Mouse (Mus musculus): ENCODE data around the gene Patj.
"Not testable (repeated sequence)": the region's sequence is repeated elsewhere in the genome, so short reads cannot be mapped to it uniquely, and the experiment has no call there.

The Patj gene

GRCm38 (mm10) chr4:98660534-98660933 is 264.9 kb downstream of the Patj start:
- DNase-seq (ENCODE audit: low spot score), result no peak

GRCm38 (mm10) chr4:98665884-98666283 is 270.3 kb downstream of the Patj start:
- no peak for DNase-seq (ENCODE audit: low spot score)

- no peak for DNase-seq (ENCODE audit: low spot score)
Observed at GRCm38 (mm10) chr4:98666451-98666850, 270.9 kb downstream of the Patj start.

DNA sequence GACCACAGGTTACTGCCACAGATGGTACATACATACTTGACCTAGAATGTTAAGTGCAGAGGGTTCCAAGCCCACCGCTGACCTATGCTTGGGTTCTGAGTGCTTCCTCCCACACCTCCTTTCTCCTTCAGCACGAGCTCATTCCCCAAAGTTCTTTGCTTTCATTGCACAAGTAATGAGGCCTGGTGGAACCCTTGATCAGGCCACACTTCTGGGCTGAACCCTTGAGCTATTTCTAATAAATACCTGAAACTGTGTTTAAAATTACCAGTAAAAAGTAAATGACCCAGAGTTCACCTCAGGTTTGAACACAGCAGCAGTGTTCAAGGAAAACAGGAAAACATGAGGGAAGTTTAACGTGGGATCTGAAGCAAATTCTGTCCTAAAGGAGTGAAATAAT is 271.4 kb downstream of the Patj start:
- DNase-seq (ENCODE audit: low spot score), result no peak

GRCm38 (mm10) chr4:98677506-98677905 is 281.9 kb downstream of the Patj start:
- no peak for DNase-seq (ENCODE audit: low spot score)

DNA sequence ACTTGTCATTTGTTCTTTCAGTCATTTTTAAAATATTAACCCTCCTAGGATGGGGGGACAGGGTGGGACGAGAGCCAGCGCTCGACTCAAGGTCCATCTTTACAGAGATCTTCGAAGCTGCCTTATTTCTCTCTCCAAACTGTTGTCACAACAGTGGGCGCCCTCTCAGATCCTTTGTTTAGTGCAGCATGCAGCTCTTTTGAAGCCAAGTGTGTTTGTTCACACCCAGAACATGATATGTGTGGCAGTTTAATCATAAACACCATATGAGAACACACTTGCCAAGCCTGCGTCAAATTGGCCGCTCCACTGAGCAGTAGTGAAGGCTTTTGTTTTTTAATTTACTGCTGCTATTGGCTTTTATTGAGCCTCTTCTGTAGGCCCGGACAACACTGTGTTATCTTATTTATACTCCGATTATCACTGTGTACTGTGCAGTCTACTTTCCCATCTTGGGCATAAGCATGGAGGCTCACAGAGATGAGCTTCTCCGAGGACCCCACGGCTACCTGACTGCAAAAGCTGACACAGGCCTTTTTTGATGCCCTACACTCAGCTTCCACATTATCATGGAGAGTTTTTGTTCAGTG is 291.2 kb downstream of the Patj start:
- no peak for DNase-seq (ENCODE audit: low spot score)

DNA sequence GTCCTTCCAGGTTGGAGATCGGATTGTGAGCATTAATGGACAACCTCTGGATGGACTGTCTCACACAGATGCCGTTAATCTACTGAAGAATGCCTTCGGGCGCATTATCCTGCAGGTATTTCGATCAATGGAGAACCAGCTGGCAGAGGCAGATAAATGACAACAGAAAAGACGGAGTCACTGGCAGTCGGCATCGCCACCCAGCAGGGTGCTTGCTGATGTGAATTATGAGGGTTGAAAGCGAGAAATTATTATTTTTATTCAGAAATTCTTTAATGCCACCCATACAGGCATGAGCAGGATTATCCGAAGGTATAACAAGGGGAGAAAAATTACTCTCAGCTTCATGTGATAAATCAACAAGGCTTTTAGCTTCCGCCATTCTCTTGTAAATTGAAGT is 292.5 kb downstream of the Patj start:
- no peak for DNase-seq (ENCODE audit: low spot score)

- no peak for DNase-seq (ENCODE audit: low spot score)
Observed at GRCm38 (mm10) chr4:98688520-98688919, 292.9 kb downstream of the Patj start.

DNA sequence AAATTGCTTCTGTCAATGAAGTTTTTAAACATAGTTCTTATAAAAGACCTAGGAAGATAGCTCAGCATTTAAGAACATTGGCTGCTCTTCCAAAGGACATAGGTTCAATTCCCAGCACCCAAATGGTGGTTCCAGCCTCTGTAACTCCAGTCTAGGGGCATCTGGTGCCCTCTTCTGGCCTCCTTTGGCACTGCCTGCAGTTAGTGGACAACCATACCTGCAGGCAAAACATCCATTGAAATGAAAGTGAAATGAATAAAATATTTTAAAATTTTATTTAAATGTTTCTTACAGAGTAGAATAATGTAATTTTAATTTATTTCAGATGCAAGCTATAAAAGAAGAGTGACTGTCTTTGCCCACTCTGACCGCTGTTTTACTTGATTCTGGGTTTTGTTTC is 294.4 kb downstream of the Patj start:
- no peak for DNase-seq (ENCODE audit: low spot score)

DNA sequence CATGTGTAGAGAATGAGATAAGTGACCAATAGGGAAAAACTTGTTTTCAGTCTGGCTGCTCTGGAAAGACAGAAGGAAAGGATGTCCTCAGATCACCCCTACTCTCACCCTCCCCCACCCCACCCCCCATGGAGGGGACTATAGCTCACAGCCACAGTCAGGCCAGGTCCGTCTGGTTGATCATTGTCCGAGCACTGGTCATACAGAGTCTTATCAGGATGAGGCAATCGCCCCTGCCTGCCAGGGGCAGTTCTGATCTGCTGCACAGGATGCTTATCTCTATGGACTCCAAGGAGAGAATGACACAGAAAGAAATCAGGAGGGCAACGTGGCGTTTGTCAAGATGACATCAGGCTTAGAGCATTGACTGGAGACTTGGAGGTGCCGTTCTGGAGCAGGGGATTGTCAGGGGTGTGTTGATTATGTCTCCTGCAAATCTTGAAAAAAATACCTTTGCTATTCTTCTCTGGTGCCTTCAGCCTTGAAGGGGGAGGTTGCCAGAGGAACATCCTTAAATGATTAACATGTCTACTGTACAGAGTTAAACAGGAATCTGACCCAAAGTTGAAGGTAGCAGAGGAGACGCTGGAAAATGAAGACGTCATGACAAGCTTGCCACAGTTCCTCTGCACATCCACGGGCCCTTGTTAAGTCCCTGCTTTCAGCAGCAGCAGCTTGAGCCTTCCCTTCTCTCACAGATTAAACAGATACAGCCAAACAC is 298.0 kb downstream of the Patj start:
- DNase-seq (ENCODE audit: low spot score), result no peak

DNA sequence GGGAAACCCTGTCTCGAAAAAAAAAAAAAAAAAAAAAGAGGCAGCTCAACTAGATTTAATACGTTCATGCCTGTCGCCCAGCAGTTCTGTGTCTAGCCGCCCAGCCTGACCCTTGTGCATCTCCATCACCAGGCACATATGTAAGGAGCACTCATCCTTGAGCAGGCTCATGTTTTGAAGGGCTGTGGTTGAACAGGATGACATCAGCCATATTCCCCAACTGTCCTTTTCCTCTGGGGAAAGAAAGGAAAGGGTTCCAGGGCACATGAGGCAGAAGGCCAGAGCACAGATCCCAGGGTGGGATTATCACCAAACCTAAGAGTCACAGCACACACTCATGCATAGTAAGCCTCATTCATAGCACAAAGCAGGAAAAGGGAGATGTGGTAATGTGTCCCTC is 302.3 kb downstream of the Patj start:
- no peak for DNase-seq (ENCODE audit: low spot score)

DNA sequence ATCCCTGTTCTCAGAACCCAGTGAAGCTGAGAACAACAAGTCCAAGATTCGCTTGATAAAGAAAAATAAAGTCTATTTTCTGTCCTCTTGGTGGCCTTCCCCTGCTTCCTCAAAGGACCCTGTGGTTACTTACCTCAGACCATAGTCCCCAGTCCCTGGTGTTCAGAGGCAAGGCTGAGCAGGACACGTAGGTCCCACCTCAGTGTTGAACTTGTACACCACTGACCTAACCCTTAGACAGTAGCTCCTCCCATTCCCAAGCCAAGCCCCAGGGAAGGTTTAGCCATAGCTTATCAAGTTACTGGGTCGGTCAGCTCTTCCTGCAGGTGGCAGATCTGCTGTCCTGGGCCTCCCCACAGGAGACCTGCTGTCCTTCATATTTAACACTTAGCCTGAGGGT is 303.3 kb downstream of the Patj start:
- no peak for DNase-seq (ENCODE audit: low spot score)

DNA sequence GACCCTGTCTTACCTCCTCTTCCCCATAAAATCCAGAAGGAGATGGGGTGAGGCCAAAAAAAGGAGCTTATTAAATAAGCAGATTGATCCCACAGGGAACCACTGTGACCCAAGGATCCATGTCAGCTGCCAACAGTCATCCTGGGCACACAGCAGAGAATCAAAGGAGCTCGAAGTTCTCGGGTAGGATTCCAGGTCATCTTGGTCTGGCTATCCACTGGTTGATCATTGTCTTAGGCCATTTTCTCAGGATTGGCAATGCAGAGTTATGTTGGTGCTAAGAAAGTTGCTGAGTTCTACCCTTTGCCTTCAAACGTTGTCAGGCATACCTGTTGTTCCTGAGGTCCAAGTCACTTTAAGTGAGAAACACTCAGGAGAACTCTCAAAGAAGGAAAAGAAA is 304.6 kb downstream of the Patj start:
- no peak for DNase-seq (ENCODE audit: low spot score)

DNA sequence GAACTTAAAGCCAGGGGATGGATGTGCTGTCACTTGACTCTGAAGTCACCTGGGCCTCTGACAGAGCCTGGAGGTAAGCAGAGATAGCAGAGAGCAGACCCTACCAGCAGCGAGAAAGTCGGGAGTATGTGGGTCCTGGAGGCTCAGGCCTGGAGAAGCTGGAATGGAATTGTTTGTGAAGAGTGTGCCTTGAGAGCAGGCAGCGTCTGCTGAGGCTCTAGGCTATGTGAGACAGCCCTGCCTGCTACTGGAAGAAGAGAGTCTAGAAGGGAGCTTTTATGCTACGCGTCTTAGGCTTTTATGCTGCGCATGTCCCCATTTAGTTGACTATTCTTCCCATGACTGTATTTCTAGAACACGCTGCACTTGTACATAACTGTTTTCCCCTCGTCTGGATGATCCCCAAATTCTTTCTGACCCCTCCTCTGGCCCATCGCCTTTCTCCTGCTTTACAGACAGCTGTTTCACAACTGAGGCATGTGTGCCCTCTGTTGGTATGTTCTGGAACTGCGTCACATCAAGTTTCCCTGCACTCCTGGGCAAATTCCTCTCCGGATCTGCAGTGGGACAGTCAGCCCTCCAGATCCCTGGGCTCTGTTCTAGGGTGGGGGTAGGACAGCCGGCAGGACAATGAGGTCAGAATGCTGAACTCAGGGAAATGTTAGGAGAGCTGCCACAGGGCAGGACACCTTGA is 306.8 kb downstream of the Patj start:
- DNase-seq (ENCODE audit: low spot score), result peak; percentile 69

DNA sequence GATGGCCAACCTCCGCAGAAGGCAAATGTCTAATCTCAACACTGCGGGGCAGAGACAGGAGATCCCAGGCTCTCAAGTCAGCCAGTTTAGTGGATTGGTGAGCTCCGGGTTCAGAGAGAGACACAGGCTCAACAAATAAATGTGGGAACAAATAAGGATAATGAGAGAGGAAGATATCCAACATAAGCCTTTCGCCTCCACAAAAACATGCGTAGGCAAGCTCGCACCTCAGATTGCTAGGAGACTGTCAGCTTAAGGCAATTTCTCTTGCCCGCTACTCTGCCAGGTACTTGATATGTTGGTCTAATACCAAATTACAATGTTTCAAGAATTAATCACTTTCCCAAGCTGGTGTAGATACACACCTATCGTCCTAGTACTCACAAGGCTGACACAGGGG is 315.3 kb downstream of the Patj start:
- DNase-seq (ENCODE audit: low spot score), result no peak

DNA sequence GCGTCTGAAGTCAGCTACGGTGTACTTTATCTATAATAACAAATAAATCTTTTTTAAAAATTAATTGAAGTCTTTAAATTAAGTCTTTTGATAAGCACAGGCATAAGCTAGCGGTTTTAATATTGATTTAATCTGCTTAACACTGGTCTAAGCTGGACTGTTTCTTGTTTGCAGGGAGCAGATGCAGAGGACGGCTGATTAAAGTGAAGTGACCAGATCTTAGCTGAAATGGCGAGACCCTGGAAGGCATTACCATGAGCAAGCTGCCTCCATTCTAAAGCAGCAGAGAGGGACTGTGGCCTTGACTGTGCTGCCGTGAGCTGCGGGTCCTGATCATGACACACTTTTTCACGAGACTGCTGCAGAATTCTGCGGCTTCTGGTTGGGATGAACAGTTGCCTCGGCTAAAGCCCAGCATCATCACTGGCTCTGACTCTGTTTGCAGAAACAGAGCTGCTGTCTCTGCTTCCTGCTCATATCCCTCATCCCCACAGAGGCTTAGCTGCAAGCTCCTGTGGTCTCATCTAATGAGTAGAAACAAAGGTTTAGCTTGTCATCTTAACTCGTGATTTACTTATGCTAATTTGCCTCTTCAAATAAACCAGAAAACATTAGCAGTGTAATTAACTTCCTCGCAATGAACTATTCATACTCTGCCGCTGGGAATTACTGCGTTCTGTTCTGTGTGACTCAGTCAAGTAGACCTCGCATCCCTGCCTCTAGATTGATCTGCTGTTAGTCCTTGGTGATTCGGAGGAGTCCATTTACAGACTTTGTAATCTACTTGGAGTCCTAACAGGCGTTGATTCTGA is 322.4 kb downstream of the Patj start:
- no peak for DNase-seq (ENCODE audit: low spot score)

DNA sequence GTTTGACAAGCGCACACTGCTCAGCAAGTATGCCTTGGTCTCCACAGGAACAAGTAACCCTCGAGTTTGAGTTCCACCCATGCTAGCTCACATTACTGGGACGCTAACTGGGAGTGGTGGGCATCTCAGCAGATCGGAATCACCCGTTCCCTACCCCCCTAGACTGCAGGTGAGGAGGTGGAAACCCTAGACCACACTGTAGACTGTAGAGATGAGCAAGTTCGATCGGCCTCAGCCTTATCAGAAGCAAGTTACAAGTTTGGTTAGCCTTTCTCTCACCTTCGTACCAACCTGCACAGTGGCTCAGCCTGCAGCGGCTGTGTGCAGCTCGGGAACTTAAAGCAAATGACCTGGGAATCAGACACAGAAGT is 322.9 kb downstream of the Patj start:
- no peak for DNase-seq (ENCODE audit: low spot score)

DNA sequence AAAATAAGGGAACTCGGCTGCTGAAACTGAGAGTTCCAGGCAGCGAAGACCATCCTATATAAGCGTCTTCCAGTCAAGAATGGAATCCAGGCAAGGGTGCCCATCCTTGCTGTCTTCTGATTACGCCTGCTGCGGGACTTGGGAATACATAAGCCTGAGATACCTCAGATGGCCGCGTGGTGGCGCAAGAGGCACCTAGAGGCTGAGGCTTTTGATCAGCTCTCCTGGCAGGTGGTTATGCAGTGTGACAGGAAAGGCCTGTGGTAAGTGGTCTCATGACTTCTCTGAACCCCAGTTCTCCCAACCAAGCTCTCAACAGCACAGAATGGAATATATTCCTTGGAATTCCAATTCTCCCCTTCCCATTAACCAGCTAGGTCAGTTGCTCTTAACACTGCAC is 326.9 kb downstream of the Patj start:
- peak; percentile 64 for DNase-seq (ENCODE audit: low spot score)

DNA sequence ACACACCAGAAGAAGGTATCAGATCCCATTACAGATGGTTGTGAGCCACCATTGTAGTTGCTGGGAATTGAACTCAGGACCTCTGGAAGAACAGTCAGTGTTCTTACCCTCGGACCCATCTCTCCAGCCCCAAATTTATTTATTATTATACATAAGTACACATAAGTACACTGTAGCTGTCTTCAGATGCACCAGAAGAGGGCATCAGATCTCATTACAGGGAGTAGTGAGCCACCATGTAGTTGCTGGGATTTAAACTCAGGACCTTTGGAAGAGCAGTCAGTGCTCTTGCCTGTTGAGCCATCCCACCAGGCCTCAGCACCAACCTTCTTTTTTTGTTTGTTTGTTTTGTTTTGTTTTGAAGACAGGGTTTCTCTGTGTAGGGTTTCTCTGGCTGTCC is 329.1 kb downstream of the Patj start:
- DNase-seq (ENCODE audit: low spot score), result not testable (repeated sequence)

- DNase-seq (ENCODE audit: low spot score), result no peak
Observed at GRCm38 (mm10) chr4:98725439-98725838, 329.9 kb downstream of the Patj start.

DNA sequence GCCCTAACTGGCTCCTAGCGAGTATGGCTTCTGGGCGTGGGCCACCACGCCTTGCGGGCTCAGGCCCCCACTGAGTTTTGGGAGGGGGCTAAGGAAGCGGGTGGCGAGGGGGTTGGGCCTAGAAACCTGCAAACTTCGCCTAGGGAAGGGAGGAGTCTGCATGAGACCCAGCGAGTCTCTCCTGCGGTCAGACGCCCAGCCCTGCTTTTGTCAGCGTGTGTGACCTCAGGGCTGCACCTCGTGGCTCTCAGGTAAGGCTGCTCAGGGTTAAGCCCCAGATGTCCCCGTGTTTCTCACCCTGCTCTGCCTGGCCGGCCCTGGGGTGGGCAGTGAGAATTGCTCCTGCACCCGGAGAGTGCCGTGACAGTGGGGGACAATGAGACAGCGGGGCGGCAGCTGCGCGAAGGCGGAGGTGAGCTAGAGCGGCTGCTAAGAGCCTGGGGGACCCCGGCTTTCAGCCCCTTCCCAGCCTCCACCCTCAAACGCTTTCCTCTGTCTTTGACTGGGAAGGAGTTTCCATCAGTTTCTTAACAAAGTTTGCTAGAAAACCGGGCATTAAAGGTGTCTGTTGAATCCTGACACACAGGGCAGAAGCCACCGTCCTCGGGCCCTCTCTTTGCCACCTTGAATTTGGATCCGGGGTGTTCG is 331.1 kb downstream of the Patj start, which contains the start of gene L1td1:
L1td1 (plus strand) TSS at position 145 of the 648 bp plus-strand sequence.
- DNase-seq (ENCODE audit: low spot score), result no peak
